Mouse (Mus musculus): ENCODE data around the gene Ikbkg.
A peak's percentile ranks its signal among the peaks of the same experiment; 100 is the strongest.
"Not testable (repeated sequence)": the region's sequence is repeated elsewhere in the genome, so short reads cannot be mapped to it uniquely, and the experiment has no call there.

Ikbkg gene

DNA sequence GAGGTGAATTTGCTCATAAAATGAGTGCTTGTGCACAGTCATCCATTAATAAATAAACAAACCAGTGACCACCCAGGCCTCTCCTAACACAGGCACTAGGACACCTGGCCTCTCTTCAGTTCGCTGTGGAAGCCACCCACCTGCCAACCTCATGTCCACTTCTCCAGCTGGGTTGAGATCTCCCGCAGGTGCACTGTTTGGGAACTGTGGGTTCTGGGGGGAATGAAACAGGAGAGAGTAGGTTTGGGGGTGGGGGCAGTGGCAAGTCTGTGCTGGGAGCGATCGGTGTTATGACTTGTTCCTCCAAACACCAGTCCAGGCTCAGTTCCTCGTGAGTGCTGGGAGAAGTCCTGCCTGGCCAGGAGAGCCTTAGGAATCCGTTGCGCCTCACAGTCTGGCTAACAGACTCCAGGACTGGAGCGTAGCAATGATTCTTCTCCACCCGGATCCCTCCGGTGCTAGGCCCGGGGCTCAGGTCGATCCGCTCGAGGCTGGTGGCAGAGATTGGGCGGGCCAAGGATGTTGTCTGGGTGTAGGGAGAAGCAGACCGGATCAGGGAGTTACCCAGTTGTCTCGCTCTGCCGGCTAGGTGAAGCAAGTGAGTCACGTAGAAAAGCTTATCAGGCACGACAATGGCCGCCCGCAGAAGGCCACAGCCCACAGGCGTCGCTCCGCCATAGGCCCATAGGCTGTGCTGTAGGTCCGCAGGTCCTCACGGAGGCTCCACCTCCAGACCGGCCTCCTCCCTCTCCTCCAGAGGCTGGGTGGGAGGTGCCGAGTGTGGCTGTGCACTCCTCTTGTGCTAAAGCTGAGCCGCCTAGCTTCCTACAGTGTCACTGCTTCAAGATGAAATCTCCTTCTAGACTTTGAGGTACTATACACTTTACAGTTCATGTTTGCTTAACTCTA lies at the start of gene Ikbkg, which contains the start of gene Fam3a:
Gene Ikbkg (plus strand): TSS at position 756 of the 909 bp plus-strand sequence.
Gene Fam3a (minus strand): TSS at position 738 of the 909 bp plus-strand sequence.
- DNase-seq (ENCODE audit: extremely low spot score, low read depth, low spot score), result no peak

- DNase-seq (ENCODE audit: extremely low spot score, low read depth, low spot score), result no peak
Measured at GRCm38 (mm10) chrX:74352645-74353466, 40.2 kb upstream of the Ikbkg start.

GRCm38 (mm10) chrX:74353467-74353770 lies 39.7 kb upstream of the Ikbkg start, which contains the start of gene Lage3:
Gene Lage3, minus strand, starts transcription at chrX:74353618.
- no peak for DNase-seq (ENCODE audit: extremely low spot score, low read depth, low spot score)

DNA sequence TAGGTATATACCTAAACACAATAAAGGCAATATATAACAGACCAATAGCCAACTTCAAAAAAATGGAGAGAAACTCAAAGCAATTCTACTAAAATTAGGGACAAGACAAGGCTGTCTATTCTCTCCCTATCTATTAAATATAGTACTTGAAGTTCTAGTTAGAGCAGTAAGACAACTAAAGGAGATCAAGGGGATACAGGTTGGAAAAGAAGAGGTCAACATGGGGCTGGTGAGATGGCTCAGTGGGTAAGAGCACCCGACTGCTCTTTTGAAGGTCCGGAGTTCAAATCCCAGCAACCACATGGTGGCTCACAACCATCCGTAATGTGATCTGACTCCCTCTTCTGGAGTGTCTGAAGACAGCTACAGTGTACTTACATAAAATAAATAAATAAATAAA lies 36.0 kb upstream of the Ikbkg start:
- not testable (repeated sequence) for DNase-seq (ENCODE audit: extremely low spot score, low read depth, low spot score)

GRCm38 (mm10) chrX:74359171-74359570 lies 33.9 kb upstream of the Ikbkg start:
- no peak for DNase-seq (ENCODE audit: extremely low spot score, low read depth, low spot score)

- DNase-seq (ENCODE audit: extremely low spot score, low read depth, low spot score), result no peak
Measured at GRCm38 (mm10) chrX:74367512-74367911, 25.6 kb upstream of the Ikbkg start.

DNA sequence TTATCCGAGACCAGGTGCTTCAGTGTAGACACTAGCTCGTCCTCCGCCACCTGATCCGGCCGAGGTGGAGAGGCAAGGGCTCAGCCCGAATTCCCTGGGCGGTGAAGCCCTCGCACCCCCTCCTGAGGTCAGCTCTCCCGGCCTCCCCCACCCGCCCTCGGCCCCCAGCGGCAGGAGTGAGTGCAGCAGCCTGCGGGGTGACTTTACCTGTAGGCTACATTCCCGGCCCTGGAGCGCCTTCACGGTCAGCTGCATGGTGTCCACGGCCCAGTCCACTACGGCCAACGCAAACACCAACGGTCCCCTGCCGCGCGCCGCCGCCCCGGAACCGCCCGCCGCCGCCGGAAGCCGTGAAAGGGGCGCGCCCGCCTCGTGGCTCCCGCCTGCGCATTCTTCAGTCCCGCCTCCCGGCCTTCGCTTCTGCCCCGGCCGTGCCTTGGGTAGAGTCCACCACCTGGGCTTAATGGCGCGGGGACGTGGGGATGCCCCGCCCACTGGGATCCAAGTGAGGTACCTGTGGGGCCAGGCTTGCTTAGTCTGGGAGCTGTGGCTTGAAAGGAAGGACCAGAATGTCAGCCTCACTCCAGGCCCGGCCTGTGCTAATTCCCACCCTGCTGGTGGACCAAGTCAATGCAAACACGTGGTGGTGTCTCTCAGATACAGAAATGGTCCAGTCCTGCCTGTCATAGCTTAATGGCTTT lies 24.7 kb upstream of the Ikbkg start:
- no peak for DNase-seq (ENCODE audit: extremely low spot score, low read depth, low spot score)

DNA sequence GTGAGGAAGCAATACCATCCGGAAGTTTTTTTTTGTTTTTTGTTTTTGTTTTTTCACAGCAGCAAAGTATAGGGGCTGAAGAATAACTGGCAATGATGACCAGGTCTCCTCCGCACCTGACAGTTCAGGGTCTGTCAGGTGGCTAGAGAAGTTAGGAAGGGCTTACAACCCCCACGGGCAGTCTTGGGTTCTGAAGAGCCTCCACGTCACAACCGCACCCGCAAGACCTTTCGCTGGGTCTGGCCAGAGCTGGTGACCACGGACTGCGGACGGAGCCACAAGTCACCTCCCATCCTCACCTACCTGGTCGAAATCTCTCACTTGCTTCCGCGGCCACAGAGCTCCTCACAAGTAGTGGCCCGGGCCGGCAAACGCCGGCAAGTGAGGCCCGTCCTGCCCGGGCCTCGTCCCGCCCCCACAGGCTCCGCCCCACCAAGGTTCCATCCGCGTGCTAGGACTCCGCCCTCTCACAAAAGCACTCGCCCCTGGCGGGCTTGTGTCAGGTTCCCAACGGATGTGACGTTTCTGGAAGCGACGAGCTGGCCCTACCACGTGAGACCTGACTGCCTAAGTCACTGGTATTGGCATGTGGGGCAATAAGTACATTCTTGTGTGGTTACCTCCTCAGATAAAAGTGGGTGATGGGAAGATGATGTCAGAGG lies 20.1 kb upstream of the Ikbkg start, which contains the start of the genes Ubl4a and Slc10a3:
Gene Ubl4a (minus strand): TSS at position 331 of the 662 bp plus-strand sequence.
Gene Slc10a3 (minus strand): TSS at position 462 of the 662 bp plus-strand sequence.
- DNase-seq (ENCODE audit: extremely low spot score, low read depth, low spot score), result no peak

GRCm38 (mm10) chrX:74384451-74384850 lies 8.6 kb upstream of the Ikbkg start:
- no peak for DNase-seq (ENCODE audit: extremely low spot score, low read depth, low spot score)

DNA sequence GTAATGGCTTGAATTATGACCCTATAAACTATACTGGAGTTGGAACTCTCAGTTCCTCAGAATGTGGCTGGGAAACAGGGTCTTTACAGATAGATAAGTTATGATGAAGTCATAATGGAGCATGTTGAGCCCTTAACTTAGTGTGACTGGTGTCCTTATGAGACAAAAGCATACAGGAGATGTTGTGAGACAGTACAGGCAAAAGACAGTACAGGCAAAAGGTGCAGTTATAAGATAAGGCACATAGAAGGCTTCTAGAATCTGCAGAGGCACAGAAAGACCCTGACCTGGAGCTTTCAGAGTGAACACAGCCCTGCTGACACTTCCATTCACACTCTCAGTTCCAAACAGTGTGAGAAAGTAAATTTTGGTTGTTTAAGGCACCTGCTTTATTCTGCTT lies 4.9 kb upstream of the Ikbkg start:
- DNase-seq (ENCODE audit: extremely low spot score, low read depth, low spot score), result no peak

DNA sequence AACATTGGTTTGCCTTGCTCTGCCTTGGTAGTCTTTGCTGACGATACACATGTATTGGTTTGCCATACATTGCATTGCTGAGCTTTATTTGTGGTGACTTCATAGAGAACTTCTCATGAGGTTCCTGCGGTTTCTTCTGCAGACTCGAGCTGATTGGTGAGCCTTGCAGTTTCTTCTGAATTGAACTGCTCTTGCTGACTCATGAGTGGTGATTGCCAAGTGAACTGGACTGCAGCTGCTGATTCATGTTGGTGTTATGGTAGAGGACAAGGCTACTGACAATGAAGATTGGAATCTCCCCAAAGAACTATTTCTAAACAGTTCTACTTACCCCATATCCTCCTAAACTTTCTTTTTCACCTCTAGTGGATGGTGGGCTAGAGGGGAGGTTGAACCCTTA lies 7.0 kb downstream of the Ikbkg start:
- DNase-seq (ENCODE audit: extremely low spot score, low read depth, low spot score), result no peak

DNA sequence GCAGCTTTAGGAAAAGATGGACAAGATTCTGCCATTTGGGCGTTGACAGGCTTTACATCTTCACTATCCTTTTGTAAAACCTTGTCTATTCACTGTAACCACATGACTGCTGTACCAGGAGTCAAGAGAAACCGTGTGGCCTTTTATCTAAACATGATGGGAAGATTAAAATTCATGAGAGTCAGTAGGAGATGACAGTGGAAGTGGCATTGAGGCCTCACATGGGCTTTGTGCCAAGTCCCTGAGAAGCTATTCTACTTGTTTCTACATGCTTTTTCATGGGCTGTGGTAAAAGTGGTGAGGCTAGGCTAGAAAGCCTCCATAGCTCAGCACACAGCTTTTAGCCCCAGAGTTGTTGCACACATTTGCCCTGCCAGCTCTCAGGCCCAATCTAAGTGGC lies 15.2 kb downstream of the Ikbkg start:
- no peak for DNase-seq (ENCODE audit: extremely low spot score, low read depth, low spot score)

- DNase-seq (ENCODE audit: extremely low spot score, low read depth, low spot score), result no peak
Measured at GRCm38 (mm10) chrX:74413377-74413776, 20.3 kb downstream of the Ikbkg start.

- no peak for DNase-seq (ENCODE audit: extremely low spot score, low read depth, low spot score)
Measured at GRCm38 (mm10) chrX:74424443-74424842, 31.4 kb downstream of the Ikbkg start.

DNA sequence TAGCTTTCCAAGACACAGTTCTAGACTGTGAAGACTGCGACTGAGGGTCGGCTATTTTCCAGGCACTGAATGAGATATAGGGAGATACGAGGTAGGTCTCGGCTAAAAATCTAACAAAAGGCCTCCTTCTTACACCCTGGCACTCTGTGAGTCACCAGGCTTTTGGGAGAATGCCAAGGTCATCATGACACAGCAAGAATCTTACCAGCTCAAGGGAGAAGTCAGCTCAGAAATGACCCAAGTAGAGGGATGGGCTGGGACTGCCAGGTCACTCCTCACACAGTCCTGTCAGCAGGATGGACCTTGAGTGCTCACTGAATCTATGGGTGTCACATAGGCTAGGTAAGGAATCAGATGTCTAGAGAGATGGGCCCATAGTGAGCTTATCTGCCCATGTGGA lies 32.1 kb downstream of the Ikbkg start:
- no peak for DNase-seq (ENCODE audit: extremely low spot score, low read depth, low spot score)

DNA sequence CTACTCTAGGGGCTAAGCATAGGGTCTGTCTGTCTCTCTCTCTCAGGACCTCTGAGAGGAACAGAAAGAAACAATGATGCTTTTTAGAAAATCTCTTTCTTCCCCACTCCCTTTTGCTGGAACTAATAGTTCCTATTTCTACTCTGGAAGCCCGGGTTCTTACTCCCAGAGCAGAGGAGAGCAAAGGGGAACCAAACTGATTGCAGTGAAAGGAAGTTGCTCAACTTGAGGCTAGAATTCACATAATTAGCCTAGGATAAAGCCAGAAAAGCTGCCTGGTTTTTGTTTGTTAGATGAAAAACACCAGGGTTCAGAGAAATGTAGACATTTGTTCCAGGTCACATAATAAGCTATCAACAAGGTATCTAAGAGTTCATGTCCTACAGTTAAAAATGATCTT lies 33.2 kb downstream of the Ikbkg start:
- no peak for DNase-seq (ENCODE audit: extremely low spot score, low read depth, low spot score)

- no peak for DNase-seq (ENCODE audit: extremely low spot score, low read depth, low spot score)
Measured at GRCm38 (mm10) chrX:74427116-74427515, 34.0 kb downstream of the Ikbkg start.

DNA sequence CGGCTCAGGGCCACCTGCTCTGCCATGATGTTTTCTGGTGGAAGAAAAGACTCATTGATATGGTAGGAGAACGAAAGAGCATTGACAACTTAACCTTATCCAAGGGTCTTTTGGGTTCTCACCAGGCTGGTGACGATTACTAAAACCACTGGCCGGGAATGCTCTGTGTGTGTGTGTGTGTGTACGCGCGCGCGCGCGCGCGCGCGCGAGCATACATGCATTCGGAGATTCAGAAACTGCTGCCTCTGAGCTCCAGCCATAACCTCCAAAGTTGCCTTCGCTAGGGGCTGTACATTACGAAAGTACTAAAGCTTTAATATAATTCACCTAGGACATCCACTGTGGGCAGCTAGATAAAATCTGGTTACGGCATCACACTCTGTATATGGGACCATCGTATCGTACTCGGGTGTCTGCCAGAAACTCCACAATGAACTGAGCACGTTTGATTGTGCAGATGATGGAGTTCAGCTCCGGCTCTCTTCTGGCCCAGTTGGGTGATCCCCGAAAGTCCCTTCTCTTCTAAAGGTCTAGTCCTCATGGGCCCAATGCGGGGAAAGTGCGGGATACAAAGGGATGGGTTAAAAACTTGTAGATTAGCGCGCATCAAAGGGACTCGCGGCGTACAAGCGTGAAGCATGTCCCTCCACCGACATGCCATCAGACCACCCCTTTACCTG lies 35.2 kb downstream of the Ikbkg start:
- no peak for DNase-seq (ENCODE audit: extremely low spot score, low read depth, low spot score)

- DNase-seq (ENCODE audit: extremely low spot score, low read depth, low spot score), result peak; percentile 41
Measured at GRCm38 (mm10) chrX:74428826-74429276, 35.8 kb downstream of the Ikbkg start, which contains the start of gene G6pdx. Gene G6pdx, minus strand, starts transcription at chrX:74429194.

- DNase-seq (ENCODE audit: extremely low spot score, low read depth, low spot score), result peak; percentile 47
Measured at GRCm38 (mm10) chrX:74429290-74429821, 36.3 kb downstream of the Ikbkg start.

All from hindlimb bud, embryonic 11.5 days (tissue).